Mouse (Mus musculus) olfactory bulb, adult 2 months (tissue): Measurements from ENCODE around the gene Lhfpl4. TPM values are rescaled to one million over a fixed set of nuclear protein-coding genes. Genes with fewer than 3 reads are reported as not detected.

Experiments used
- H3K27ac ChIP-seq: fragments of 200-500 bp; 2 replicates; pipeline ENCODE4 v1.5.1; 2012; ENCODE audit warnings: low read depth, low read length; ENCODE audit not compliant: insufficient read depth
- H3K4me1 ChIP-seq: fragments of 200-500 bp; 2 replicates; pipeline ENCODE4 v1.6.1; 2012; ENCODE audit warnings: low read length; ENCODE audit not compliant: control insufficient read depth, insufficient read depth
- H3K4me3 ChIP-seq: fragments of 200-500 bp; 2 replicates; pipeline ENCODE4 v1.5.1; 2012; ENCODE audit warnings: mild to moderate bottlenecking, low read depth, low read length, moderate library complexity; ENCODE audit not compliant: insufficient read depth
- CTCF ChIP-seq: fragments of 200-500 bp; IDR thresholded peaks from 2 replicates; pipeline ENCODE4 v1.5.1; 2012; ENCODE audit warnings: low read depth, mild to moderate bottlenecking, low read length, moderate library complexity; ENCODE audit not compliant: insufficient read depth
- POLR2A ChIP-seq: fragments of 200-500 bp; IDR thresholded peaks from 2 replicates; pipeline ENCODE4 v1.6.1; 2012; ENCODE audit warnings: mild to moderate bottlenecking, low read depth, low read length, moderate library complexity; ENCODE audit not compliant: insufficient read depth
- WGBS: fragments of 180-500 bp; shearing (Covaris S2); methylation state at CpG from one replicate; pipeline ENCODE4 v1.1.7; 2018; 5-methylcytosine and 5-hydroxymethylcytosine counted together
- polyA plus RNA-seq: library from polyadenylated mRNA; stranded (reverse); fragments of >200 nt; gene quantifications from 2 replicates; pipeline ENCODE4 v1.2.4, GENCODE M21; 2012; ENCODE audit warnings: low replicate concordance; ENCODE audit not compliant: missing spikeins, insufficient read depth, insufficient read length

Gene Lhfpl4
- not detected in 2 replicates for polyA plus RNA-seq

- under 1% methylated on average over 59 of the region's 66 CpGs for WGBS
- Histone ChIP-seq H3K27ac (peak within 1 kb of the TSS; percentile 42), H3K4me3 (peak within 1 kb of the TSS; percentile 57), H3K4me1 (peaks cover 7% of the 10 kb centered on the region)
- TF ChIP-seq POLR2A (peak; percentile 76), CTCF (no peak)
These were observed at the start of gene Lhfpl4 for GRCm38 (mm10) chr6:113194841-113195595. TSS of gene Lhfpl4 (minus strand) at chr6:113195384.

GRCm38 (mm10) chr6:113242753-113243152 lies 47.6 kb upstream of the Lhfpl4 start:
- no peak overlapping the region for H3K4me3 ChIP-seq

GRCm38 (mm10) chr6:113238442-113238841 lies 43.3 kb upstream of the Lhfpl4 start:
- 35% methylated on average over 6 of the region's 6 CpGs for WGBS
- H3K27ac ChIP-seq = no peak overlapping the region
- peaks cover 3% of the 10 kb centered on the region for H3K4me1 ChIP-seq
- TF ChIP-seq CTCF = no peak
- no peak for TF ChIP-seq POLR2A
- H3K4me3 ChIP-seq = peak overlapping the region; percentile 70

More at GRCm38 (mm10) chr6:113242753-113243152, 47.6 kb upstream of the Lhfpl4 start:
- TF ChIP-seq POLR2A = no peak
- TF ChIP-seq CTCF = no peak
- 69% methylated on average over 1 of the region's 1 CpGs for WGBS
- H3K4me1 ChIP-seq = peaks cover 3% of the 10 kb centered on the region
- H3K27ac ChIP-seq = no peak overlapping the region

- H3K4me3 ChIP-seq = peak within 1 kb of the TSS; percentile 70
- under 1% methylated on average over 55 of the region's 55 CpGs for WGBS
- H3K4me1 ChIP-seq = peaks cover 3% of the 10 kb centered on the region
- H3K27ac ChIP-seq = peak within 1 kb of the TSS; percentile 70; the same call in 1 of the 2 replicates
- TF ChIP-seq POLR2A = peak; percentile 26
- no peak for TF ChIP-seq CTCF
These were observed 42.5 kb upstream of the Lhfpl4 start, which contains the start of gene Mtmr14 for GRCm38 (mm10) chr6:113237542-113238270. TSS of gene Mtmr14 (plus strand) at chr6:113237843.

DNA sequence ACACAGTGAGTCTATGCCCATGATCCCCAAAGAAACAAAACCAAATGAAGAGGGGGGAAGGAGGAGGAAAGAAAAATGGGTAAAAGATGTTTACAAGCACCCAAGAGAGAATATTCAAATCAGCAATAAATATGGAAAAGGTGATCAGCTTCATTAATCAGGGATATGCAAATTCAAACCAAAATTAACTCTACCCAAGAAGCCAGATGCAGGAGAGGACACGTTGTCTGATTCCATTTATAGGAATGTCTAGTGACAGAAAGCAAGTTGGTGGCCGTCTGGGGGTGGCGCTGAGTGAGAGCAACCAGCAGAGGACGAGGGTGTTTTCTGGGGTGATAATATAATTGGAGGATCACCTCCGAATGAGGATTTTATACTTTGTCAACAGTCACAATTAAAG lies 40.0 kb upstream of the Lhfpl4 start:
- H3K4me3 ChIP-seq = no peak overlapping the region
- WGBS = 60% methylated on average over 5 of the region's 5 CpGs
- no peak for TF ChIP-seq POLR2A
- no peak for TF ChIP-seq CTCF
- no peak overlapping the region for H3K27ac ChIP-seq
- peaks cover 3% of the 10 kb centered on the region for H3K4me1 ChIP-seq

GRCm38 (mm10) chr6:113226705-113227104 lies 31.5 kb upstream of the Lhfpl4 start:
- H3K4me1 ChIP-seq = no peaks in the 10 kb centered on the region
- no peak overlapping the region for H3K27ac ChIP-seq
- no peak overlapping the region for H3K4me3 ChIP-seq
- TF ChIP-seq CTCF (no peak), POLR2A (no peak)

GRCm38 (mm10) chr6:113225798-113226197 lies 30.6 kb upstream of the Lhfpl4 start:
- Histone ChIP-seq H3K4me3 (no peak overlapping the region), H3K4me1 (no peaks in the 10 kb centered on the region), H3K27ac (no peak overlapping the region)
- TF ChIP-seq CTCF (no peak), POLR2A (no peak)
- WGBS = 69% methylated on average over 4 of the region's 4 CpGs

DNA sequence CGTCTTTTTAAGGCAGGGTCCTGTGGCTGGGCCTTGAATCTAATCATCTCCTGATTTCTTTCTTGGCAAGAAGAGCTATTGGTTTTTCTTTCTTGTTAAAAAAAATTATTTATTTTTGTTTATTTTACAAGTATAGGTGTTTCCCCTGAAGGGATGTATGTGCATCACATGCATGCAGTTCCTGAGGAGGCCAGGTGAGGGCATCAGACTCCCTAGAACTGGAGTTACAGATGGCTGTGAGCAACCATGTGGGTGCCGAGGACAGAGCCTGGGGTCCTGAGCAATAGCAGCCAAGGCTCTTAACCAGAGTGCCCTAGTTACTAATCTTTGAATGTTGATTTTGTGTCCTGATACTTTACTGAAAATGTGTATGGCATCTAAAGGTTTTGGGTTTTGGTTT lies 21.1 kb upstream of the Lhfpl4 start:
- WGBS = 80% methylated on average over 2 of the region's 2 CpGs
- H3K4me1 ChIP-seq = no peaks in the 10 kb centered on the region
- H3K27ac ChIP-seq = no peak overlapping the region
- no peak for TF ChIP-seq POLR2A
- TF ChIP-seq CTCF = no peak
- no peak overlapping the region for H3K4me3 ChIP-seq

GRCm38 (mm10) chr6:113195596-113195992 lies 410 bp upstream of the Lhfpl4 start:
- Histone ChIP-seq H3K4me1 (peaks cover 7% of the 10 kb centered on the region), H3K4me3 (peak overlapping the region; percentile 57), H3K27ac (peak overlapping the region; percentile 42)
- TF ChIP-seq CTCF = no peak
- TF ChIP-seq POLR2A = no peak
- WGBS = 5% methylated on average over 9 of the region's 9 CpGs
